Mouse (Mus musculus): ENCODE results near the gene Prtg.

GRCm38 (mm10) chr9:72758705-72759131 is 48.0 kb upstream of the Prtg start:
- TF ChIP-seq GATA1 (IDR thresholded peaks at IDR 0.05; ENCODE audit: low read length) (no peak), TAL1 (IDR thresholded peaks at IDR 0.05; ENCODE audit: low read length) (no peak)
